Mouse (Mus musculus) right cerebral cortex, postnatal 25 days (tissue): Measurements from ENCODE around the gene Dhrs7.

ENCODE experiments used
- DNase-seq: peaks from one replicate; pipeline ENCODE4 v3.0.0; 2022

The Dhrs7 gene

GRCm38 (mm10) chr12:72654698-72655097, 10.0 kb downstream of the Dhrs7 start:
- DNase-seq: peak; percentile 42

DNA sequence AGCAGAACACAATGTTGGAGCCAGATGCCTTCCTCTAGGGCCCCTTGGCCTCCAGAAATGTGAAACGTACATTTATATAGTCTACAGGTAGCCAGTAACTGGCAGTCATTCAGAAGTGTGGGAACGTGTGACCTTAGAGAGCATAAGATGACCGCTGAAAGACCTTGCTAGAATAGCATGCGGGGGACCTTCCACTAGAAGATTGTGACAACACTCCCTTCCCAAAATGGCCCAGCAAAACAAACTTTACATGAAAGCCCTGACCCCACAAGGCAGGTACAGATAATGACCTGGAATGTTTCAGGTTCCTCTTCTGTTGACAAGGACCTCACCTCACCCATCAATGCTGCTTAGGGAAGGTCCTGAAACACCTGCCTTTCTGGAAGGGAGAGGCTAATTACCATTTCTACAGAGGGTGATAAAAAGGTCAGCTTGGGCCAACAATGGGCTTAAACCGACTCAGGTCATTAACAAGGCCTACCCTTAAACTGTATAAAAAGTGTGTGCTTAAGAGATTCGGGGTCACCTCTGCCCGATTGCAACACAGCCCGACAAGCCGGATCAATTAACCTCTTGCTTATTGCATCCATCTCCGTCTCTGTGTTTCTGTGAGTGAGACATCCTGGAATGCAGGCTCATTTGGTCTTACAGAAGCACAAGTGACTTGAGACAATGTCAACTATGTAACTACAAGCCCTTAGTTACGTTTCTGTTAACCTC, 14.9 kb downstream of the Dhrs7 start, which contains the start of gene Gm4756:
Gene Gm4756, minus strand, starts transcription at position 51 of the 720 bp plus-strand sequence.
- DNase-seq: no peak

- no peak for DNase-seq
These were observed 15.8 kb downstream of the Dhrs7 start for GRCm38 (mm10) chr12:72648921-72649320.

- DNase-seq: no peak
These were observed 26.7 kb downstream of the Dhrs7 start for GRCm38 (mm10) chr12:72638025-72638424.

- no peak for DNase-seq
These were observed 36.0 kb downstream of the Dhrs7 start for GRCm38 (mm10) chr12:72628751-72629150.

GRCm38 (mm10) chr12:72622853-72623496, 41.7 kb downstream of the Dhrs7 start:
- DNase-seq: no peak

GRCm38 (mm10) chr12:72621441-72621840, 43.3 kb downstream of the Dhrs7 start:
- DNase-seq: no peak

- no peak for DNase-seq
These were observed 43.9 kb downstream of the Dhrs7 start for GRCm38 (mm10) chr12:72620856-72621255.

DNA sequence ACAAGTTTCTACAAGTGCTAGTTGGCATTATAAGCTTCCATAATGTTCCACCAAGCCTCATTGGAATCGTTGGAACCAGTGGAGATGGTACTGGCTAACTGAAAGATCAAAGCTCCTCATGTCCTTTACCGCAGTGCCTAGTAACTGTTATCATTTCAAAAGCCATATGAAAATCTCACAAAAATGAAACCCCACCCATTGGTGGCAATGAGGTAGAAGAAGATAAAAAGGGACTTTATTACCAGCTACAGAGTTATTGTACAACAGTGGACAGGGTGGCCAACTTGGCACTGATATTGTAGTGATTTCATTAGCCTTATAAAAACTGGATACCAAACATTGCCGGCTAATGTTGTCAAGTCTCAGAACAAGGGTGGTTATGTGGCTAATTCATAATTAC, 52.7 kb downstream of the Dhrs7 start:
- no peak for DNase-seq
